Mouse (Mus musculus) MEL (cell line): ENCODE results near the gene Cblb. TPM values are rescaled to one million over a fixed set of nuclear protein-coding genes. Genes with fewer than 3 reads are reported as not detected.

ENCODE experiments used
- DNase-seq: peaks from one replicate; pipeline ENCODE4 v3.0.0; 2011; ENCODE audit warnings: low read depth, low spot score
- H3K27ac ChIP-seq: 2 replicates; pipeline ENCODE4 v1.5.1; 2012; ENCODE audit warnings: low read depth, mild to moderate bottlenecking, control low read depth, low read length, moderate library complexity; ENCODE audit not compliant: control insufficient read depth
- H3K27me3 ChIP-seq, 2 experiments: fragments of 150-350 bp in 1 of 2; sonication (generic) in 1 of 2; 2 replicates each; pipeline ENCODE4 v1.6.1; 2012; ENCODE audit warnings: low read length in 2 of 2, mild to moderate bottlenecking in 2 of 2, improper control_type of control experiment in 1 of 2, moderate library complexity in 1 of 2; ENCODE audit not compliant: insufficient read depth in 2 of 2, control insufficient read depth in 1 of 2
- H3K36me3 ChIP-seq, 2 experiments: 2 replicates each; pipeline ENCODE4 v1.6.1; 2012 to 2014; ENCODE audit warnings: low read length in 2 of 2, improper control_type of control experiment in 1 of 2, inconsistent platforms in 1 of 2, mild to moderate bottlenecking in 1 of 2; ENCODE audit not compliant: insufficient read depth in 2 of 2, control insufficient read depth in 1 of 2
- H3K4me1 ChIP-seq, 2 experiments: fragments of 150-350 bp in 1 of 2; sonication (generic) in 1 of 2; 2 replicates each; pipeline ENCODE4 v1.6.1; 2012; ENCODE audit warnings: low read length in 2 of 2, improper control_type of control experiment in 1 of 2, mild to moderate bottlenecking in 1 of 2; ENCODE audit not compliant: insufficient read depth in 2 of 2, control insufficient read depth in 1 of 2
- H3K4me3 ChIP-seq, 2 experiments: fragments of 150-350 bp in 1 of 2; sonication (generic) in 1 of 2; 2 replicates each; pipeline ENCODE4 v1.5.1; 2012; ENCODE audit warnings: low read depth in 2 of 2, low read length in 2 of 2, mild to moderate bottlenecking in 2 of 2, moderate library complexity in 2 of 2, control low read depth in 1 of 2, improper control_type of control experiment in 1 of 2; ENCODE audit not compliant: control insufficient read depth in 1 of 2, insufficient read depth in 1 of 2
- H3K79me2 ChIP-seq: 2 replicates; pipeline ENCODE4 v1.6.1; 2012; ENCODE audit warnings: mild to moderate bottlenecking, low read length, moderate library complexity; ENCODE audit not compliant: control insufficient read depth, poor library complexity, insufficient read depth
- H3K9ac ChIP-seq: 2 replicates; pipeline ENCODE4 v1.6.1; 2012; ENCODE audit warnings: low read depth, mild to moderate bottlenecking, control low read depth, low read length, moderate library complexity; ENCODE audit not compliant: control insufficient read depth, poor library complexity, severe bottlenecking
- H3K9me3 ChIP-seq: fragments of 150-350 bp; sonication (generic); replicated peaks from 2 replicates; pipeline ENCODE4 v1.6.1; 2012; ENCODE audit warnings: mild to moderate bottlenecking, low read length, improper control_type of control experiment, moderate library complexity; ENCODE audit not compliant: insufficient read depth
- BHLHE40 ChIP-seq: IDR thresholded peaks from 2 replicates; pipeline ENCODE4 v1.6.1; 2012; ENCODE audit warnings: low read depth, mild to moderate bottlenecking, inconsistent platforms, low read length, improper control_type of control experiment, borderline replicate concordance
- CHD1 ChIP-seq: IDR thresholded peaks from 2 replicates; pipeline ENCODE4 v1.6.1; 2012; ENCODE audit warnings: low read depth, mild to moderate bottlenecking, inconsistent platforms, low read length, improper control_type of control experiment
- ELF1 ChIP-seq: IDR thresholded peaks from 2 replicates; pipeline ENCODE4 v1.6.1; 2014; ENCODE audit warnings: low read depth, mild to moderate bottlenecking, inconsistent platforms, low read length, improper control_type of control experiment, moderate library complexity
- ETS1 ChIP-seq: IDR thresholded peaks from 2 replicates; pipeline ENCODE4 v1.6.1; 2012; ENCODE audit warnings: low read depth, mild to moderate bottlenecking, inconsistent platforms, low read length, improper control_type of control experiment, moderate library complexity
- GABPA ChIP-seq: IDR thresholded peaks from 2 replicates; pipeline ENCODE4 v1.6.1; 2012; ENCODE audit warnings: low read depth, mild to moderate bottlenecking, inconsistent platforms, low read length, improper control_type of control experiment, moderate library complexity
- HCFC1 ChIP-seq: IDR thresholded peaks from 2 replicates; pipeline ENCODE4 v1.6.1; 2012; ENCODE audit warnings: low read depth, mild to moderate bottlenecking, inconsistent platforms, low read length, improper control_type of control experiment, moderate library complexity
- KAT2A ChIP-seq: conservative IDR thresholded peaks from 2 replicates; pipeline ENCODE4 v1.6.1; 2012; ENCODE audit warnings: low read depth, low read length, improper control_type of control experiment, inconsistent platforms
- MAZ ChIP-seq: IDR thresholded peaks from 2 replicates; pipeline ENCODE4 v1.6.1; 2012; ENCODE audit warnings: low read depth, mild to moderate bottlenecking, inconsistent platforms, low read length, improper control_type of control experiment
- MXI1 ChIP-seq: IDR thresholded peaks from 2 replicates; pipeline ENCODE4 v1.6.1; 2011; ENCODE audit warnings: mild to moderate bottlenecking, low read depth, low read length, improper control_type of control experiment
- MYC ChIP-seq: IDR thresholded peaks from 2 replicates; pipeline ENCODE4 v1.6.1; 2011; ENCODE audit warnings: low read depth, mild to moderate bottlenecking, low read length, improper control_type of control experiment, moderate library complexity
- RAD21 ChIP-seq: IDR thresholded peaks from 2 replicates; pipeline ENCODE4 v1.6.1; 2011; ENCODE audit warnings: mild to moderate bottlenecking, low read depth, low read length, improper control_type of control experiment
- SMC3 ChIP-seq: IDR thresholded peaks from 2 replicates; pipeline ENCODE4 v1.6.1; 2011; ENCODE audit warnings: low read depth, low read length, improper control_type of control experiment
- TAL1 ChIP-seq: IDR thresholded peaks from 2 replicates; pipeline ENCODE4 v1.6.1; 2012; ENCODE audit warnings: mild to moderate bottlenecking, inconsistent platforms, low read length, moderate library complexity, mixed read lengths
- TBP ChIP-seq: IDR thresholded peaks from 2 replicates; pipeline ENCODE4 v1.8.0; 2011; ENCODE audit warnings: low read depth, low read length, improper control_type of control experiment
- UBTF ChIP-seq: IDR thresholded peaks from 2 replicates; pipeline ENCODE4 v1.6.1; 2012; ENCODE audit warnings: low read depth, mild to moderate bottlenecking, inconsistent platforms, low read length, improper control_type of control experiment, moderate library complexity, borderline replicate concordance; ENCODE audit not compliant: insufficient read depth
- USF1 ChIP-seq: IDR thresholded peaks from 2 replicates; pipeline ENCODE4 v1.6.1; 2014; ENCODE audit warnings: low read depth, mild to moderate bottlenecking, inconsistent platforms, low read length, improper control_type of control experiment, moderate library complexity
- ZC3H11A ChIP-seq: IDR thresholded peaks from 2 replicates; pipeline ENCODE4 v1.6.1; 2012; ENCODE audit warnings: low read depth, mild to moderate bottlenecking, inconsistent platforms, low read length, improper control_type of control experiment
- polyA plus RNA-seq, 2 experiments: library from polyadenylated mRNA; stranded (reverse) in 1 of 2; unstranded in 1 of 2; fragments of >175 nt in 1 of 2; fragments of >200 nt in 1 of 2; gene quantifications; 2 replicates each; pipeline versions ENCODE4 v1.2.1 to v1.2.4; 2012; ENCODE audit warnings: low replicate concordance in 2 of 2, low read depth in 1 of 2; ENCODE audit not compliant: insufficient read length in 2 of 2, insufficient read depth in 1 of 2, missing spikeins in 1 of 2
- total RNA-seq: library from RNA; depleted of rRNA; stranded (reverse); fragments of 300-350 nt; gene quantifications from 2 replicates; pipeline ENCODE4 v1.2.3, GENCODE M21; 2012

Cblb gene
- total and polyA plus RNA-seq, 3 experiments, result 1.5 to 5.7 TPM; not detected in 1

GRCm38 (mm10) chr16:52071766-52072209, 40.8 kb downstream of the Cblb start:
- H3K27me3 ChIP-seq, result no peaks in the 10 kb centered on the region
- H3K79me2 ChIP-seq, result no peaks in the 10 kb centered on the region
- DNase-seq, result no peak
- TF ChIP-seq ELF1, result no peak
- TF ChIP-seq ZC3H11A, result no peak
- TF ChIP-seq UBTF, result no peak
- TF ChIP-seq RAD21, result no peak
- no peak for TF ChIP-seq KAT2A
- TF ChIP-seq MAZ, result no peak
- no peak for TF ChIP-seq BHLHE40
- H3K4me3 ChIP-seq, result no peak overlapping the region
- peaks cover 0 to 12% of the 10 kb centered on the region in 2 experiments; a peak in 2 of 4 replicates for H3K36me3 ChIP-seq
- no peak overlapping the region for H3K27ac ChIP-seq
- H3K9ac ChIP-seq, result no peak overlapping the region
- H3K4me1 ChIP-seq, result peaks cover 5 to 6% of the 10 kb centered on the region in 2 experiments
- H3K9me3 ChIP-seq, result no peaks in the 10 kb centered on the region

- H3K9me3 ChIP-seq, result no peaks in the 10 kb centered on the region
- TF ChIP-seq ETS1 (no peak), MYC (no peak), TBP (no peak), RAD21 (no peak), GABPA (no peak), MAZ (no peak), UBTF (no peak), TAL1 (no peak), MXI1 (no peak), CHD1 (no peak), USF1 (no peak), HCFC1 (no peak), ZC3H11A (no peak), ELF1 (no peak), SMC3 (no peak)
- DNase-seq, result no peak
These were observed 45.6 kb downstream of the Cblb start for GRCm38 (mm10) chr16:52076652-52077051.

More at GRCm38 (mm10) chr16:52076652-52077051, 45.6 kb downstream of the Cblb start:
- no peak overlapping the region for H3K4me3 ChIP-seq
- no peaks in the 10 kb centered on the region for H3K79me2 ChIP-seq
- H3K9ac ChIP-seq, result no peak overlapping the region
- peaks cover 5 to 9% of the 10 kb centered on the region in 2 experiments for H3K4me1 ChIP-seq
- peaks cover 0 to 9% of the 10 kb centered on the region in 2 experiments; a peak in 2 of 4 replicates for H3K36me3 ChIP-seq
- H3K27ac ChIP-seq, result no peak overlapping the region
- H3K27me3 ChIP-seq, result no peaks in the 10 kb centered on the region
